ENCODE assay signal across 1 mouse cellular context in genomic region chr10:128889846-128890245, GRCm38 (mm10).
TF ChIP-seq lines count a peak whose summit lies in the region.

No protein-coding gene starts in this region.

TF ChIP-seq in CH12.LX, 34 proteins besides CTCF, POLR2A, EP300 and RAD21 (continued from another document):
- TF ChIP-seq USF1 (IDR thresholded peaks at IDR 0.05; ENCODE audit: low read depth, low read length) (no peak), CHD2 (IDR thresholded peaks at IDR 0.05; ENCODE audit: low read length) (no peak), MXI1 (IDR thresholded peaks at IDR 0.05; ENCODE audit: low read depth, low read length) (no peak), IRF4 (IDR thresholded peaks at IDR 0.05; ENCODE audit: low read depth, low read length) (no peak)
